Mouse (Mus musculus) B cell, adult (primary cell): ENCODE results near the gene Olfr510. TPM values are rescaled to one million over a fixed set of nuclear protein-coding genes. Genes with fewer than 3 reads are reported as not detected.

Experiments used
- total RNA-seq: library from RNA; stranded (reverse); gene quantifications from 4 replicates; pipeline ENCODE4 v1.2.4, GENCODE M21; 2023; ENCODE audit not compliant: inconsistent age

The Olfr510 gene
- total RNA-seq = not detected in 4 replicates

GRCm38 (mm10) chr7:108666118-108666517 is at the start of gene Olfr510:
Gene Olfr510 (plus strand): TSS chr7:108666418.

GRCm38 (mm10) chr7:108621514-108621913 is 44.7 kb upstream of the Olfr510 start, which contains the start of gene Olfr507:
Gene Olfr507 (plus strand): TSS chr7:108621814.

GRCm38 (mm10) chr7:108629694-108630093 is 36.5 kb upstream of the Olfr510 start, which contains the start of gene Olfr508:
Gene Olfr508 (plus strand): TSS chr7:108629994.

GRCm38 (mm10) chr7:108651806-108652205 is 14.4 kb upstream of the Olfr510 start, which contains the start of gene Olfr509:
Gene Olfr509 (minus strand): TSS chr7:108651906.

GRCm38 (mm10) chr7:108713020-108713419 is 46.8 kb downstream of the Olfr510 start, which contains the start of gene Olfr512:
Gene Olfr512 (plus strand): TSS chr7:108713320.

Other genes with a start within 250 kb of the Olfr510 start
- not detected in 4 replicates for gene Olfr497, start 246.0 kb upstream of the Olfr510 start, total RNA-seq
- not detected in 4 replicates for gene Olfr498, start 201.1 kb upstream of the Olfr510 start, total RNA-seq
- gene Olfr502, start 141.4 kb upstream of the Olfr510 start, total RNA-seq = not detected in 4 replicates
- gene Olfr503, start 121.9 kb upstream of the Olfr510 start, total RNA-seq = not detected in 4 replicates
- not detected in 4 replicates for gene Olfr504, start 100.6 kb upstream of the Olfr510 start, total RNA-seq
- not detected in 4 replicates for gene Olfr506, start 55.6 kb upstream of the Olfr510 start, total RNA-seq
- not detected in 4 replicates for gene Olfr507, start 44.6 kb upstream of the Olfr510 start, total RNA-seq
- not detected in 4 replicates for gene Olfr508, start 36.4 kb upstream of the Olfr510 start, total RNA-seq
- gene Olfr509, start 14.5 kb upstream of the Olfr510 start, total RNA-seq = not detected in 4 replicates
- not detected in 4 replicates for gene Olfr512, start 46.9 kb downstream of the Olfr510 start, total RNA-seq
- gene Olfr513, start 84.6 kb downstream of the Olfr510 start, total RNA-seq = not detected in 4 replicates
- not detected in 4 replicates for gene Olfr514, start 159.6 kb downstream of the Olfr510 start, total RNA-seq
- gene Olfr516, start 184.1 kb downstream of the Olfr510 start, total RNA-seq = not detected in 4 replicates
- gene Olfr517, start 206.0 kb downstream of the Olfr510 start, total RNA-seq = not detected in 4 replicates
- gene Olfr518, start 218.6 kb downstream of the Olfr510 start, total RNA-seq = not detected in 4 replicates
- gene Olfr519, start 228.0 kb downstream of the Olfr510 start, total RNA-seq = not detected in 4 replicates